Mouse (Mus musculus) CD4-positive, CD25-positive, alpha-beta regulatory T cell, adult 2 months (primary cell): ENCODE measurements around the gene Atp6v1g1.

ENCODE experiments used
- DNase-seq: peaks from one replicate; pipeline ENCODE4 v3.0.0-alpha.2; 2012; ENCODE audit warnings: low read depth, low spot score

Gene Atp6v1g1

DNA sequence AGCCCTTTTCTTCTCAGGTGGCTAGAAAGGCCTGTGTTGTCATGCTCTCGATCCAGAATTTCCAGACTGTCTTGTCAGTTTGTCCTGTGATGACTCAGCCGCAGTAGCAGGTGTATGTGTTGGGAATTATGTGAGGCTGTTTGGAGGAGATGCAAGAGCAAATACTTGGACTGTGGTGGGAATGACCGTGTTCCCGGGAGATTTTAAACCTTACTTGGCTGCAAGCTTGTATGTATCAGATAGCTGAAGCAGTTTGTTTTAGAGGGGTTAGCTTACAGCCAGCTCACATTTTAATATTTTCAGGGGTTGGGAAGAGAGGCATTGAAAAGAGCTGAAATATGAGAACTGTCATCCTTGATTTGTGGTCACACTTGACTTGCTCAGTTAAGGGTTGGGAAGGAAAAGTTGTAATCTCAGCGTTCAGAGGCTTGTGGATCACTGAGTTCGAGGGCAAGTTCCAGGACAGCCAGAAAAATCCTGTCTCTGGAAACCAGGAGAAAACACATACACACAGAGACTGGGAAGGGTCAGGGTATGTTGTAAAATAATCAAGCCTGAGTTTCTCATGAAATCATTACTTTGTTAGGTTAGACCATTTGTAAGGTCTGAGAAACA is 2.0 kb downstream of the Atp6v1g1 start:
- DNase-seq, result no peak

GRCm38 (mm10) chr4:63547799-63548198 is 3.2 kb downstream of the Atp6v1g1 start:
- no peak for DNase-seq

- peak; percentile 33 for DNase-seq
These were observed 3.9 kb downstream of the Atp6v1g1 start for GRCm38 (mm10) chr4:63548491-63548890.

DNA sequence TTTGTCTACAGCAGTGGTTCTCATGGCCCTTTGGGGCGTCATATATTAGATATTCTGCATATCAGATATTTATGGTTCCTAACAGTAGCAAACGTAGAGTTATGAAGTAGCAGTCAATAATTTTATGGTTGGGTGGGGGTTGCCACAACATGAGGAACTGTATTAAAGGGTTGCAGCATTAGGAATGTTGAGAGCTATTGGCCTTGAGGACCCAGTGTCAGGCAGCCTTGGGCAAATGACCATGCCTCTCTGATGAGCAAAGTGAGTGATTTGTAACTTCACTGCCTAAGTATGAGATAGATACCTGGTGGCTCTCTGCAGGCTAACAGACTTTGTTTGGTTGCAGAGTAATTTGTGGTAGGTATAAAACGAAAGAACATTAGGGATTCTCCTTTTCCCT is 6.3 kb downstream of the Atp6v1g1 start:
- no peak for DNase-seq

- no peak for DNase-seq
These were observed 8.3 kb downstream of the Atp6v1g1 start for GRCm38 (mm10) chr4:63552865-63553264.

DNA sequence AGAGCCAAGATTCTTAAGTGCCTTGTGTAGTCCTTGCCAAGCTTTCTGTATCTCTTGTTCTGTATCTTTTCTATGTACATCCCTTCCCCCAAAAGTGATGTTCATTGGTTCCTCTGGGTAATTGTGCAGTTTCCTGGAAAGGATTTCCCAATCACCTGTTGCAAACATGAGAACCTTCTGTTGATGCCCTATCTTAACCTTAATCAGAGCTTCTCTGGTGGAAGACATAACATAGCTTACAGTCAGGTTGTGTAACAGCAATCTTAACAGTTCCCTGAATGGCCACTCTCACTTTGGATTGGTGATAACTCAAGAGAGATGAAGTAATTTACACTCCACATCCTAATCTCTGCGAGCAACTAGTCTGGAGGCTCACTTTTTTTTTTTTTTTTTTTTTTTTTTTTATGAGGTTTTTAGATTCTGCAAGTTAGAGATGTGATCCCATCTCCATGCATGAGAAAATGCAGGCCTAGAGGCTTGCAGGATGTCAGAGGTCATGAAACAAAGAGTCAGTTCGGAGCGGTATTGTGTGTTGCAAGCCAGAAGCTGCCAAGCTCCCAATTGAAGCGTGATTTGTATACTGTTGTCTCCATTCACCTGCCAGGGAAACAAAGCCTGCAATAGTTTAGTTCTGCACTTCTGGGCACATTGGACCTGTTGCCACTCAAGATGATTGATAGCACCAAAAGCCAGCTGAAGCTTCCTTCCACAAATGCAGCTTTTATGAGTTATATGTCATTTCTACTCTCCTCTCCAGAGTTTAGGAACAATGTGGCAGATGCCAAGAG is 9.4 kb downstream of the Atp6v1g1 start:
- DNase-seq, result no peak

DNA sequence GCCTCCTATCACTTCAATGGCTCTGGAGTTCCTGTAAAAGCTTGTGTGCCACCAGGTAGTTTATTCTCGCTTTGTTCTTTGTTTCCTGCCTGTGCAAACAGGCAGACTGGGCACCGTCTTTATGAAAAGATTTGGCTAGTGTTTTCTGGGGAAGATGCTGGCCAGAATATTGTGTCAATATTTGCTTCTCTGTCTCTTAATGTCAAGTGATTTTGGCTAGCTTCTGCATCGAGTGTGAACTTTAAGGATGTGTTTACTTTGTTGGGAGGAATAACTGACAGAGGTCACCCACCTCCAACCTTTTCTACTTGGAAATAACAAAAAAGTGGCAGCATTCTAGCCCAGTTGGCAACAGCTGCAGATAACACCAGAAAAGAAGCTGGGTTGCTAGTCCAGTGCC is 10.0 kb downstream of the Atp6v1g1 start:
- no peak for DNase-seq

GRCm38 (mm10) chr4:63555111-63555510 is 10.5 kb downstream of the Atp6v1g1 start:
- DNase-seq, result no peak

GRCm38 (mm10) chr4:63556665-63557064 is 12.1 kb downstream of the Atp6v1g1 start:
- DNase-seq, result no peak

GRCm38 (mm10) chr4:63557124-63558059 is 12.8 kb downstream of the Atp6v1g1 start:
- DNase-seq, result peak; percentile 23

GRCm38 (mm10) chr4:63558407-63559081 is 14.0 kb downstream of the Atp6v1g1 start, which contains the start of gene Tmem268:
TSS of gene Tmem268 (plus strand) at chr4:63558781.
- peak; percentile 85 for DNase-seq

DNA sequence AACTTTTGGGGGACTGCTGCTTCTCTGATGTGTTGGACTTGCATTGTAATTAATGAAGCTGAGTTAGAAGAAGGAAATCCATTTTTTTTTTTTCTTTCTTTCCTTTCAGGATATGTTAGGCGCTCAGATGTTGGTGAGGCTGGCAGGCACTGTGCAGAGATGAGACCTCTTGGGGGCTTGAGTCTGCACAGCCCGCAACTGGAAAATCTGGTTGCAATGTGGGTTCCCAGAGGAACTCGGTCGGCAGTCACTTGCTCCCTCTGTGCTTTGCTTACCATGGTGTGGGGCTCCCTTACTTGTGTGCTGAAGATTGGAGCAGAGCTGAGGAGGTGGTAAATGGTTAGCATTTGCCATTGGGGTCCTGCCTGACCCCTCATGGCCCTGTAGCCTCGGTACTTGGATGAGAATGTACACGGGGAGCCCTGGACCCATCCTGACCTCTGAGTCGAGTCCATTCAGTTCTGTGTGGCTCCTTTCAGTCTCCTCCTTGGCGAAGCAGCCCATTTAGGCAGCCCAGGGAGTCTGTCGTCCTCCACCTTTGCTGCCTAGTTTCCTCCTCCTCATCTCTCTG is 14.6 kb downstream of the Atp6v1g1 start:
- peak; percentile 27 for DNase-seq

DNA sequence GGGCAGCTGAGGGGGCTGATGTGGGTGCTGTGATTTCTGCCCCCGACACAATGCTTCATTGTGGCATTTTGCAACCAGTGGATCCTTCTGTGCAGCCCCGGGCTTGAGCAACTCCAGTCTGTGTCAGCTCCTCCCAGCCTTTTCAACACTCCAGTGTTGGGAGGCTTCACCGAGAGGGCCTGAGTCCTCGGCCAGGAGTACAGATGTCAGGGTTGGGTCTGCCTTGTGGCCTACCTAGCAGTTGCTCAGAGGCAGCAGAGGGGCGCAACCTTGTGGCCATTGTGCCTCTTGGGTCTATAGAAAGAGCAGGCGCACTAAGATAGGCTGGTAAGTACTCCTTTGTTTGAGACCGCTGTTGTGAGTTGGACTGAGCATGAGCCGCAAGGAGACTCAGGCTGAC is 15.5 kb downstream of the Atp6v1g1 start:
- DNase-seq, result peak; percentile 47

DNA sequence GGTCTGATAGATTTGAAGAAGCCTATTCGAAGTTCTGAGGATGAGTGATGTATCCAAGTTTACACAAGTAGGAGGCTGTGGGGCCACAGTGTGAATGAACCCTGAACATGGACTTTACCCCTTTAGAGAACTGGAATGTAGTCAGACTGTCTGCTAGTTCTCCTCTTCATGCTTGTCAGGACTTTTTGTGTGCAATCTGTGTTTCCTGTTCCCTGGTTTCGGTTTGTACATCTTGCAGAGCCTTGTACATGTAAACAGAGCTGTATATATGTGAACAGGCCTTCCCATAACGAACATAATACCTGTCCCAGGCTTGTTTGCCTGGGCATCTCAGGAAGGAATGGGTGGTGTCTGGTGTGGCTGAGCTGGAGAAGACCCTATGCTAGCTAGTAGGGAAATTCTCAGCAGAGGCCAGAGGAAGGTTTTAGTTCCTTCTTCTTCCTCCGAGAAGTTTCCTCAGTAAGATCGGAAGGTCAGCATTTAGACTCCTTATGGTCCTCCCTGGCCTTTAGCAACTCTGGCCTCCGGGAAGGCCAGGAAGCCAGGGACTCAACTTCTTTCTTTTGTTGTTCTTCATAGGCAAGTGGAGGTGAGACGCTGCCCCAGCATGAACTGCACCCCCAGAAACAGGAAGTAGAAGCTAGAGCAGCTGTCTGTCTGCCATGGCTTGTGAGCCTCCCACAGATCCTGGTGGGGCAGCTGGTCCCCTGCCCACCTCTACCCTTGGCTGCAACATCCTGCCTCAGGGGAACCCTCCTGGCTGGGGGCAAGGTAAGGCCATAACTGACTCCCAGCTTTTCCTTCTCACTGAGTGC is 17.5 kb downstream of the Atp6v1g1 start:
- DNase-seq, result peak; percentile 65

DNA sequence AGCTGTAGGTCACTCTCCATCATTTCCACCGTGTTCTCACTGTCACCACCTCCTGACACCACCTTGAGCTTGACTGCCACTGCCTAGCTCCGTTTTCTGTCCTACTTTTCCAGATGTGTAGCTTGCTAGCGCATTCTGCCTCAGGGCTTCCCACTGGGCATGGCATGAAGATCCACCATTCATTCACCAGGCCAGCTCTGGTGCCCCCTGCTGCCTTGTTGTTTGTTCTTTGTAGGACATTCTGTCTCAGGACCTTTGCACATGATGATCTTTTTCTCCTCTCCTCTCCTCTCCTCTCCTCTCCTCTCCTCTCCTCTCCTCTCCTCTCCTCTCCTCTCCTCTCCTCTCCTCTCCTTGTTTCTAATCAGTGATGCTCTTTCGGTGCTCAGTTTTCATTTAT is 18.2 kb downstream of the Atp6v1g1 start:
- peak; percentile 40 for DNase-seq

DNA sequence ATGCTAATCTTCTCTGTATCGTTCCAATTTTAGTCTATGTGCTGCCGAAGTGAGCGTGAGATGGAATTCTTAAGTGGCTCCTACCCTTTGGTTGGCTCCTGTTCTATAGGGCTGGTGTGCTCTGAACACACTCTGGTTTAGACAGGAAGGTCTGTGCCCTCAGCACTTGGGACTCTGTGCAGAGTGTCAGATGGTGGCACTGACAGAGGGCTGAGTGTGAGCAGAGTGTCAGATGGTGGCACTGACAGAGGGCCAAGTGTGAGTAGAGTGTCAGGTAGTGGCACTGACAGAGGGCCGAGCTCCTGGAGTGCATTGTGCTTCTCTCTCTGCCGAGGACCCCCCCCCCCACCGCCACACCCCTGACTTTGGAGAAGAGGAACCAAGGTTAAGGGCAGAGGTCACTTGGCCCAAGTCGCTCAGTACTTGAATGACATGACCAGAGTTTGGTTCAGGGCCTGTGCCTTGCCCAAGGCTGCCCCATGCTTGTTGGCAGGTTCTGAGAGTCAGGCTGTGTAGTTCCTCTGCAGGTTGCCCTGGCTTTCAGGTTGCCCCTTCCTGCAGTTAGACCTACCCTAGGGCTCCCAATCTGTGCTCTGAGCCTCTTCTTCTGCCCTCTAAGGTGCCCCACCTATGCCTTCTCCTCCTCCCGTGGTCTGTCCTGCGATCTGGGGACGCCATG is 23.3 kb downstream of the Atp6v1g1 start:
- no peak for DNase-seq

- no peak for DNase-seq
These were observed 24.8 kb downstream of the Atp6v1g1 start for GRCm38 (mm10) chr4:63569322-63569721.

GRCm38 (mm10) chr4:63570208-63570781 is 25.7 kb downstream of the Atp6v1g1 start:
- DNase-seq, result no peak

DNA sequence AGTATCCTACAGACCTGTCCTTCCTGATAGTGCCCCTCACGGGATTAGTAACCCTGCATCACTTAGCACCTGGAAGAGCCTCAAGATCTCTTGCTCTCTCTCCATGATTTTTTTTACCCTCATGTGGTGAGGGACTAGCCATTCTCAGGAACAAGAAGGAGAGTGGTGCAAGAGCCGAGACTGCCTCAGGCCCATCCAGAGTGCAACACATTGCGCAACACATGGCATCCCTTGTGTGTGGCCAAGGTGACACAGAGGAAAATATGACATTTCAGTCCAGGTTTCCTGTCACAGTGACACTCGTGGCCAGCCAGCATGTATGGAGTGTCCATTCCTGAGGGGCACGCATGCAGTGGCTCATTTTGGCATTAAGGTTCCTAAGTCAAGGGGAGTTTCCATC is 28.0 kb downstream of the Atp6v1g1 start:
- DNase-seq, result no peak
